Mouse (Mus musculus) telencephalon, adult 2 months (tissue): ENCODE data around the gene Slc12a6.

Experiments
- DNase-seq: peaks from one replicate; pipeline ENCODE4 v3.0.0-alpha.2; 2011; ENCODE audit warnings: low read depth, low spot score

Slc12a6 gene

GRCm38 (mm10) chr2:112265448-112266241 lies at the start of gene Slc12a6:
Gene Slc12a6, plus strand, starts transcription at chr2:112265825.
- peak; percentile 72 for DNase-seq

GRCm38 (mm10) chr2:112215977-112216376 lies 49.6 kb upstream of the Slc12a6 start:
- DNase-seq: no peak

- no peak for DNase-seq
These were observed 48.0 kb upstream of the Slc12a6 start for GRCm38 (mm10) chr2:112217614-112218013.

- DNase-seq: no peak
These were observed 44.7 kb upstream of the Slc12a6 start for GRCm38 (mm10) chr2:112220880-112221279.

- DNase-seq: no peak
These were observed 43.0 kb upstream of the Slc12a6 start for GRCm38 (mm10) chr2:112222607-112223006.

- peak; percentile 80 for DNase-seq
These were observed 41.3 kb upstream of the Slc12a6 start for GRCm38 (mm10) chr2:112224356-112224755.

GRCm38 (mm10) chr2:112232623-112233022 lies 33.0 kb upstream of the Slc12a6 start:
- DNase-seq: no peak

GRCm38 (mm10) chr2:112236620-112237019 lies 29.0 kb upstream of the Slc12a6 start:
- DNase-seq: no peak

- no peak for DNase-seq
These were observed 27.6 kb upstream of the Slc12a6 start for GRCm38 (mm10) chr2:112238006-112238405.

- no peak for DNase-seq
These were observed 26.3 kb upstream of the Slc12a6 start, which contains the start of gene Lpcat4 for GRCm38 (mm10) chr2:112239212-112239934. Gene Lpcat4, plus strand, starts transcription at chr2:112239468.

GRCm38 (mm10) chr2:112239935-112240721 lies 25.5 kb upstream of the Slc12a6 start:
- DNase-seq: no peak

GRCm38 (mm10) chr2:112241787-112242186 lies 23.8 kb upstream of the Slc12a6 start:
- DNase-seq: no peak

- DNase-seq: no peak
These were observed 20.3 kb upstream of the Slc12a6 start for GRCm38 (mm10) chr2:112245307-112245706.

- DNase-seq: no peak
These were observed 19.4 kb upstream of the Slc12a6 start for GRCm38 (mm10) chr2:112246193-112246592.

GRCm38 (mm10) chr2:112247323-112247722 lies 18.3 kb upstream of the Slc12a6 start:
- no peak for DNase-seq

GRCm38 (mm10) chr2:112249780-112250453 lies 15.7 kb upstream of the Slc12a6 start:
- peak; percentile 86 for DNase-seq

- no peak for DNase-seq
These were observed 10.7 kb upstream of the Slc12a6 start for GRCm38 (mm10) chr2:112254675-112255515.

- no peak for DNase-seq
These were observed 6.2 kb upstream of the Slc12a6 start, which contains the start of gene Nutm1 for GRCm38 (mm10) chr2:112259241-112259962. Gene Nutm1, minus strand, starts transcription at chr2:112259291.

GRCm38 (mm10) chr2:112261748-112262653 lies 3.6 kb upstream of the Slc12a6 start, which contains the start of gene Nop10:
Gene Nop10, plus strand, starts transcription at chr2:112261926.
- peak; percentile 89 for DNase-seq
